Mouse (Mus musculus) myocyte (in vitro differentiated cells): ENCODE data around the gene Glra4.

Experiments
- CEBPB ChIP-seq: IDR thresholded peaks from 2 replicates; pipeline ENCODE4 v1.6.1; 2011; ENCODE audit warnings: mild to moderate bottlenecking, moderate library complexity; ENCODE audit not compliant: poor library complexity, insufficient read depth, severe bottlenecking
- E2F4 ChIP-seq: IDR thresholded peaks from one replicate; pipeline ENCODE4 v1.6.1; 2011; ENCODE audit warnings: mild to moderate bottlenecking, control low read depth, moderate library complexity; ENCODE audit not compliant: insufficient read depth
- MAX ChIP-seq: IDR thresholded peaks from one replicate; pipeline ENCODE4 v1.6.1; 2011; ENCODE audit warnings: low read depth, mild to moderate bottlenecking, control low read depth
- MYOG ChIP-seq, 3 experiments: IDR thresholded peaks; one replicate each; pipeline ENCODE4 v1.6.1; 2011; ENCODE audit warnings: control low read depth in 2 of 3, low read depth in 2 of 3, mild to moderate bottlenecking in 2 of 3; ENCODE audit not compliant: insufficient read length in 2 of 3, control insufficient read depth in 1 of 3, insufficient read depth in 1 of 3
- POLR2A ChIP-seq: IDR thresholded peaks from one replicate; pipeline ENCODE4 v1.6.1; 2011; ENCODE audit warnings: low read depth, mild to moderate bottlenecking, control low read depth, moderate library complexity; ENCODE audit not compliant: insufficient read length
- POLR2AphosphoS2 ChIP-seq: IDR thresholded peaks from one replicate; pipeline ENCODE4 v1.6.1; 2011; ENCODE audit warnings: low read depth, control low read depth; ENCODE audit not compliant: insufficient read length
- SRF ChIP-seq: IDR thresholded peaks from one replicate; pipeline ENCODE4 v1.6.1; 2011; ENCODE audit warnings: low read depth; ENCODE audit not compliant: control insufficient read depth, insufficient read length
- TCF12 ChIP-seq: IDR thresholded peaks from one replicate; pipeline ENCODE4 v1.6.1; 2011; ENCODE audit warnings: mild to moderate bottlenecking, control low read depth; ENCODE audit not compliant: poor library complexity, insufficient read depth, severe bottlenecking
- TCF3 ChIP-seq: IDR thresholded peaks from one replicate; pipeline ENCODE4 v1.6.1; 2011; ENCODE audit warnings: low read depth, control low read depth; ENCODE audit not compliant: insufficient read length
- USF1 ChIP-seq: IDR thresholded peaks from one replicate; pipeline ENCODE4 v1.6.1; 2011; ENCODE audit warnings: low read depth, mild to moderate bottlenecking, control low read depth, moderate library complexity

GRCm38 (mm10) chrX:136749329-136749728, 30.6 kb downstream of the Glra4 start:
- TF ChIP-seq POLR2A: no peak
- no peak for TF ChIP-seq POLR2AphosphoS2
- no peak for TF ChIP-seq USF1
- TF ChIP-seq TCF12: no peak
- no peak for TF ChIP-seq CEBPB
- TF ChIP-seq MAX: no peak
- no peak for TF ChIP-seq E2F4
- TF ChIP-seq MYOG (IDR thresholded peaks at IDR 0.05; ENCODE audit: control insufficient read depth in 1 of 3, insufficient read depth in 1 of 3, insufficient read length in 2 of 3, low read depth in 2 of 3): no peak
- TF ChIP-seq TCF3: no peak
- no peak for TF ChIP-seq SRF
